Mouse (Mus musculus): ENCODE measurements around the gene Srcin1. TPM values are rescaled to one million over a fixed set of nuclear protein-coding genes. Genes with fewer than 3 reads are reported as not detected.

Srcin1 gene
- total RNA-seq, 2 experiments from 2014 or later: 218 to 221 TPM

GRCm38 (mm10) chr11:97579088-97579857 lies 3.3 kb upstream of the Srcin1 start:
- no peak for DNase-seq (ENCODE audit: low spot score in 2 of 2)

DNA sequence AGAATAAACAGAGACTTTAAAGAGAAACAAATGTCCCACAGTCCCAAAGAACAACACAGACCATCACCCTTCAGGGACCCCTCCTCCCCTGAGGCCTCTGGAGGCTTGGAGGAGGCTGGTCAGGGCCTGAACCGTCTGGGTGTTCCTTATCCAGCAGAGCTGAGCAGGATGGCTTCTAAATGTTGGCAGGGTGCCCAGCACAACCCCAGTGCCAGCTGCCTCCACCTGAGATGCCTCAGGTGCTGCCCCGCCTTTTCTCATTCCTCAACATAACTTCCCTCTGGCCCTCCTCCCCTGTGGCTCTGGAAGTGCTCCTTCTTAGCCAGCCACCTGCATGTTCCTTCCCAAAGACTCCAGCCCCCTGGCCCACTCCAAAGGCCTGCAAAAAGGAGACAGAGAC lies 2.3 kb upstream of the Srcin1 start:
- no peak for DNase-seq (ENCODE audit: low spot score in 2 of 2)

GRCm38 (mm10) chr11:97575638-97576037 lies 348 bp downstream of the Srcin1 start:
- peak; percentile 61 to 85 for DNase-seq (ENCODE audit: low spot score in 2 of 2)

GRCm38 (mm10) chr11:97575075-97575474 lies 911 bp downstream of the Srcin1 start:
- DNase-seq (ENCODE audit: low spot score in 2 of 2): peak; percentile 71 to 85

DNA sequence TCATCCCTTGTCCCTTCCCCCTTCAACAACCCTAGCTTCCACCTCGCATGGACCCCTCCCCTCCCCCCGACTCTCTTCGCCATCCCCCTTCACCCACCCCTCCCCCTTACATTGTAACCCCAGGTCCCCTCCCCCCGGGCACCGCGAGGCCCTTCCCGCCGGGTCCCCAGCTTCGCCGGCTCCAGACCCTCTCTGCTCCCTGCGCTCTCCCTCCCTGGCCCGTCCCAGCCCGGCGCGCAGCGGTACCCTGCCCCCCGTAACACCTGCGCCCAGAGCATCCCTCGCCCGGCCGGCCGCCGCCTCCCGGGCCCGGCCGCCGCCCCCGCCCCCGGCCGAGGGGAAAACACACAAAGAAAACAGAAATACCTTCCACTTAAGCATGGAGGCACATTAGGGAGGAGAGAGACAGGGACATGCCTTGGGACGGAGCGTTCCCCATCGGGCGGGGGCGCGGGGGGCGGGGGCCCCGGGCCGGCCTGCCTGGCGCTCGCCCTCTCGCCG lies 1.4 kb downstream of the Srcin1 start:
- DNase-seq (ENCODE audit: low spot score in 2 of 2): no peak

- DNase-seq (ENCODE audit: low spot score in 2 of 2): peak; percentile 84 to 87
Observed at GRCm38 (mm10) chr11:97573891-97574550, 2.0 kb downstream of the Srcin1 start.

GRCm38 (mm10) chr11:97572895-97573480 lies 3.0 kb downstream of the Srcin1 start:
- no peak for DNase-seq (ENCODE audit: low spot score in 2 of 2)

DNA sequence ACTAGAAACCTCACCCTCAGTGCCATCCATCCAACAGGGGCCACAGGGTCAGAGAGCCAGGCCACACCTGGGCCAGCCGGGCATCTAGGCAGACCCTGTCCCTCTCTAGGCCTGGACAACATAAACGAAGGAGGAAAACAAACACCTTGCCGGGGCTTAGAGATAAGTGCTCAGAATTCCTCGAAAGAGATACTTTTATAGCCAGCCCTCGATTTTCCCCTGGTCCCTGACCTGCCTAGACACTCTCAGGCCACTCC lies 4.0 kb downstream of the Srcin1 start:
- DNase-seq (ENCODE audit: low spot score in 2 of 2): no peak

GRCm38 (mm10) chr11:97571266-97572088 lies 4.5 kb downstream of the Srcin1 start:
- no peak for DNase-seq (ENCODE audit: low spot score in 2 of 2)

- DNase-seq (ENCODE audit: low spot score in 2 of 2): no peak
Observed at GRCm38 (mm10) chr11:97570493-97571137, 5.4 kb downstream of the Srcin1 start.

- DNase-seq (ENCODE audit: low spot score in 2 of 2): no peak
Observed at GRCm38 (mm10) chr11:97569806-97570205, 6.2 kb downstream of the Srcin1 start.

- peak; percentile 57 to 67 for DNase-seq (ENCODE audit: low spot score in 2 of 2)
Observed at GRCm38 (mm10) chr11:97569301-97569724, 6.7 kb downstream of the Srcin1 start.

DNA sequence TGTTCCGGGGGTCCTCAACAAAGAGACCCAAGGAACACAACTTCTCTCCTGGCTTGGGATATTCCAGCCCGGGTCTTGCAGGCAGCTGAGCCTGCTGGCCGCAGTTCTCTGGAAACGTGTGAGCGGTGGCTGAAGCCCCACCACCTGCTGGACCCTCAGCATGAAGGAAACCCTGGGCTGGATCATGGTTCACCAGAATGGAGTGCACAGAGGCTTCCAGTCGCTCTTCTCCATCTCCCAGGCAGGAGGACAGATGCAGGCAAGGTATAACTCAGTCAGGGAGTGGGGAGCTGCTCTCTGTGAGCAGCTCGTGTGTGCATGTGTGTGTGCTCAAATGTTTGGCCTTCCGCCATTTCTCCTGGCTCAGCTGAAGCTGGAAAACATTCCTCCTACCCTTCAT lies 7.3 kb downstream of the Srcin1 start:
- peak; percentile 73 to 80 for DNase-seq (ENCODE audit: low spot score in 2 of 2)

GRCm38 (mm10) chr11:97567480-97567879 lies 8.5 kb downstream of the Srcin1 start:
- no peak for DNase-seq (ENCODE audit: low spot score in 2 of 2)

GRCm38 (mm10) chr11:97566551-97566950 lies 9.4 kb downstream of the Srcin1 start:
- no peak for DNase-seq (ENCODE audit: low spot score in 2 of 2)

DNA sequence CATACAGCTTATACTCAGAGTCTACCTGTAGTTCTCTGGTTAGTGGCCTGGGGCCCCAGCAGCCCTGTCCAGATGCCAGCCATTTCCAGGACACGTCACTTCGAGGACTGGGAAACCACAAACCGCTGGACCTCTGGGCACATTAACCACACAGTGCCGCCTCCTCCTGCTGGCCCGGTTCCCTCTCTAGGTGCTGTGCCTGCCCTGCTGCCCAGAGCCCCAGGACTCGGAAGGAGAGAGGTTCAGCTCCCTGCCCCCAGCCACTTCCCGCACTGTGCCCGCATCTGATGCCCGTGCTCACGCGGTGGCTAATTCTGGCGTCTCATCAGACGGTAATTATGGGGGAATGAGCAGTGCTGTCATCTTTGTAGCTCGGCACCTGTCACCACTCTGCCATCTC lies 12.3 kb downstream of the Srcin1 start:
- no peak for DNase-seq (ENCODE audit: low spot score in 2 of 2)

DNA sequence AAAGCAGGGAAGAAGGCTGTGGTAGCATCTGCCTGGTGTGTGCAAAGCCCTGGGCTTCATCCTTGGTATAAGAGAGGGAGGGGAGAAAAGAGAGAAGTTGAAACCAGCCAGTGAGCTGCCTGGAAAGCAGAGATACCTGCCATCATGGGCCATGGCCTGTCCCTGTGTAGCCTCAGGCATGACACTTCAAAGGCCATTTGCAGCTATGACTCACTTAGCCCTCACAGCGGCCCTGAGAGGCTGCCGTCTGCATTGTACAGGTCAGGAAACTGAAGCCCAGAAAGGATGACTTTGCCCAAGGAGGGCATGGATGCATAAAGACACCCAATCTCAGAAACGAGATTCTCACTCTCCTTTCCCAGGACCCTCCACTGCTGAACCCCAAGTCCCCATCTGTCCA lies 13.4 kb downstream of the Srcin1 start:
- no peak for DNase-seq (ENCODE audit: low spot score in 2 of 2)

DNA sequence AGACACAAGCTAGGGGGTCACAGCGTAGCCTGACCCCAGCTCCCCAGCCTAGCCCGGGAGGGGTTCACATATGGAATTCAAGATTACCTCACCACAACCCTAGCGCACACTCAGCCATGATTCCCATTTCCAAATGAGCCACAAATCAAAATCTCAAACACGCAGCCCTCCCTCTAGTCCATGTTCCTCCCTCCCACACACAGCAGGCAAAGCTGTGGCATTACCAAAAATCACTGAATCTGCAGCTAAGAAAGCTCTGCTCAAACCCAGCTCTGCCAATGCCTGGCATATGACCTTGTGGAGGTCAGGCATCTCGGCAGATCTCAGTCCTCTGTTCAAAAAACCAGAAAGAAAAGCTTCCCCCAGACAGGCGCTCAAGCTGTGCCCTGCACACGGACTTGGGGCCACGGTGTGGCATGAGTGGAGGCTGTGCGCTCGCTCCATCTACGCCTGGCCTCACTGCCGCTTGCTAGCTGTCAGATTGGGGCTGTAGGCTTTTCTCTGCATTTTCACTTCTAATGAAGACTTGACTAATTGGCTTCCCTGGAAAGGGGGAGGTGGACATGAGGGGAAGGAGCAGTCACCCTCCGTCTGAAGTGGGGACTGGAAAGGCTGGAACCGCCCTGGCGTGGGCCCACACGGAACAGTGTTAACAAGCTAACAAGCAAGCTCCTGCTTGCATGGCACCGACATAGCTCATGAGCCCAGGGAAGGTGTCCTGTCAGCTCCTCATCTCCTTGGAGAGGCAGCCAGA lies 15.6 kb downstream of the Srcin1 start:
- DNase-seq (ENCODE audit: low spot score in 2 of 2): peak in 1 of 2 experiments; percentile 82

GRCm38 (mm10) chr11:97559549-97559948 lies 16.4 kb downstream of the Srcin1 start:
- DNase-seq (ENCODE audit: low spot score in 2 of 2): no peak

- DNase-seq (ENCODE audit: low spot score in 2 of 2): no peak
Observed at GRCm38 (mm10) chr11:97557885-97558284, 18.1 kb downstream of the Srcin1 start.

Data from layer of hippocampus, adult 18-20 months (tissue).